Mouse (Mus musculus) kidney, embryonic 16.5 days (tissue): ENCODE data around the gene Ccdc175. TPM values are rescaled to one million over a fixed set of nuclear protein-coding genes. Genes with fewer than 3 reads are reported as not detected.

Source experiments
- ATAC-seq: fragments of 200-750 bp; cut with Nextera tagmentation; 2 replicates; pipeline ENCODE4 v1.8.0; 2017; ENCODE audit warnings: moderate TSS enrichment; ENCODE audit not compliant: low FRiP score, low TSS enrichment
- H3K27ac ChIP-seq: fragments of 300-500 bp; sonication (generic); 2 replicates; pipeline ENCODE4 v1.5.1; 2014; ENCODE audit warnings: low read length
- H3K27me3 ChIP-seq: fragments of 300-500 bp; sonication (generic); 2 replicates; pipeline ENCODE4 v1.6.1; 2014; ENCODE audit warnings: low read length, control low read depth, mixed read lengths; ENCODE audit not compliant: insufficient read depth
- H3K36me3 ChIP-seq: fragments of 300-500 bp; sonication (generic); 2 replicates; pipeline ENCODE4 v1.6.1; 2014; ENCODE audit warnings: low read length, control low read depth, mixed read lengths; ENCODE audit not compliant: insufficient read depth
- H3K4me1 ChIP-seq: fragments of 300-500 bp; sonication (generic); 2 replicates; pipeline ENCODE4 v1.6.1; 2014; ENCODE audit warnings: low read length, control low read depth, mixed read lengths; ENCODE audit not compliant: insufficient read depth
- H3K4me2 ChIP-seq: fragments of 300-500 bp; sonication (generic); replicated peaks from 2 replicates; pipeline ENCODE4 v1.6.1; 2014; ENCODE audit warnings: low read depth, low read length
- H3K4me3 ChIP-seq: fragments of 300-500 bp; sonication (generic); 2 replicates; pipeline ENCODE4 v1.5.1; 2014; ENCODE audit warnings: mild to moderate bottlenecking, low read length
- H3K9ac ChIP-seq: fragments of 300-500 bp; sonication (generic); replicated peaks from 2 replicates; pipeline ENCODE4 v1.6.1; 2014; ENCODE audit warnings: low read length
- H3K9me3 ChIP-seq: fragments of 300-500 bp; sonication (generic); 2 replicates; pipeline ENCODE4 v1.6.1; 2016; ENCODE audit warnings: low read length, control low read depth
- WGBS: fragments of 180-500 bp; shearing (Covaris S2); extraction: QIAGEN DNeasy Blood & Tissue Kit; methylation state at CpG from one replicate; pipeline ENCODE4 v1.1.7; 2014; 5-methylcytosine and 5-hydroxymethylcytosine counted together
- polyA plus RNA-seq: library from polyadenylated mRNA; unstranded; fragments of >200 nt; fragmentation: Nextera tagmentation; extraction: Ambion mirVana; gene quantifications from 2 replicates; pipeline ENCODE4 v1.2.1, GENCODE M21; 2015

Ccdc175 gene
- polyA plus RNA-seq, 1 experiment from 2014 or later = not detected

GRCm38 (mm10) chr12:72083265-72083664 is 101.6 kb downstream of the Ccdc175 start:
- 83% methylated on average over 9 of the region's 9 CpGs for WGBS
- Histone ChIP-seq H3K4me3 (no peak overlapping the region), H3K4me2 (no peak overlapping the region), H3K4me1 (peaks cover 34% of the 10 kb centered on the region), H3K27ac (no peak overlapping the region), H3K9ac (no peak overlapping the region), H3K36me3 (no peaks in the 10 kb centered on the region), H3K27me3 (no peaks in the 10 kb centered on the region), H3K9me3 (no peaks in the 10 kb centered on the region)
- no peak for ATAC-seq

GRCm38 (mm10) chr12:72082370-72082769 is 102.5 kb downstream of the Ccdc175 start:
- ATAC-seq = no peak
- H3K9ac ChIP-seq = peak overlapping the region; percentile 52
- H3K4me1 ChIP-seq = peaks cover 27% of the 10 kb centered on the region
- peak overlapping the region; percentile 53 for H3K4me2 ChIP-seq
- H3K27me3 ChIP-seq = no peaks in the 10 kb centered on the region
- no peak overlapping the region for H3K27ac ChIP-seq
- H3K4me3 ChIP-seq = peak overlapping the region; percentile 25
- WGBS = 11% methylated on average over 18 of the region's 18 CpGs
- H3K9me3 ChIP-seq = no peaks in the 10 kb centered on the region
- no peaks in the 10 kb centered on the region for H3K36me3 ChIP-seq

- Histone ChIP-seq H3K4me1 (peaks cover 24% of the 10 kb centered on the region), H3K27ac (no peak overlapping the region), H3K36me3 (no peaks in the 10 kb centered on the region), H3K9ac (no peak overlapping the region; the same call in 1 of the 2 replicates), H3K9me3 (no peaks in the 10 kb centered on the region), H3K27me3 (no peaks in the 10 kb centered on the region), H3K4me3 (peak overlapping the region; percentile 25), H3K4me2 (peak overlapping the region; percentile 53)
- no peak for ATAC-seq
- 73% methylated on average over 3 of the region's 3 CpGs for WGBS
Observed at GRCm38 (mm10) chr12:72081961-72082360, 102.9 kb downstream of the Ccdc175 start.

GRCm38 (mm10) chr12:72078248-72078647 is 106.6 kb downstream of the Ccdc175 start:
- Histone ChIP-seq H3K36me3 (peaks cover 12% of the 10 kb centered on the region; the same call in 1 of the 2 replicates), H3K9me3 (no peaks in the 10 kb centered on the region), H3K4me3 (no peak overlapping the region), H3K27me3 (no peaks in the 10 kb centered on the region), H3K9ac (no peak overlapping the region), H3K4me2 (no peak overlapping the region), H3K4me1 (peaks cover 11% of the 10 kb centered on the region; the same call in 1 of the 2 replicates), H3K27ac (no peak overlapping the region)
- 78% methylated on average over 3 of the region's 3 CpGs for WGBS
- peak; percentile 44; the same call in 1 of the 2 replicates for ATAC-seq

GRCm38 (mm10) chr12:72070327-72071269 is 114.2 kb downstream of the Ccdc175 start, which contains the start of gene Gpr135:
Gene Gpr135 (minus strand): TSS chr12:72071125.
- H3K36me3 ChIP-seq = peaks cover 12% of the 10 kb centered on the region; the same call in 1 of the 2 replicates
- WGBS = under 1% methylated on average over 94 of the region's 94 CpGs

GRCm38 (mm10) chr12:72069626-72070326 is 115.1 kb downstream of the Ccdc175 start:
- peaks cover 7% of the 10 kb centered on the region; the same call in 1 of the 2 replicates for H3K36me3 ChIP-seq
- peak overlapping the region; percentile 86 for H3K4me2 ChIP-seq
- peaks cover 25% of the 10 kb centered on the region for H3K27me3 ChIP-seq
- ATAC-seq = peak; percentile 81
- H3K9me3 ChIP-seq = no peaks in the 10 kb centered on the region
- H3K9ac ChIP-seq = peak overlapping the region; percentile 54
- H3K27ac ChIP-seq = no peak overlapping the region
- peak overlapping the region; percentile 67 for H3K4me3 ChIP-seq
- H3K4me1 ChIP-seq = peaks cover 11% of the 10 kb centered on the region
- WGBS = 6% methylated on average over 40 of the region's 40 CpGs

More at GRCm38 (mm10) chr12:72070327-72071269, 114.2 kb downstream of the Ccdc175 start, which contains the start of gene Gpr135:
- Histone ChIP-seq H3K9me3 (no peaks in the 10 kb centered on the region), H3K27ac (no peak within 1 kb of the TSS), H3K4me2 (peak within 1 kb of the TSS; percentile 86), H3K4me3 (peak within 1 kb of the TSS; percentile 67), H3K9ac (peak within 1 kb of the TSS; percentile 67), H3K4me1 (peaks cover 11% of the 10 kb centered on the region), H3K27me3 (peaks cover 25% of the 10 kb centered on the region)
- ATAC-seq = peak; percentile 90

GRCm38 (mm10) chr12:72057780-72058179 is 127.0 kb downstream of the Ccdc175 start:
- no peaks in the 10 kb centered on the region for H3K36me3 ChIP-seq
- H3K4me2 ChIP-seq = no peak overlapping the region
- ATAC-seq = no peak
- H3K9me3 ChIP-seq = no peaks in the 10 kb centered on the region
- no peak overlapping the region for H3K9ac ChIP-seq
- no peak overlapping the region for H3K27ac ChIP-seq
- WGBS = 80% methylated on average over 1 of the region's 1 CpGs
- H3K27me3 ChIP-seq = no peaks in the 10 kb centered on the region
- no peaks in the 10 kb centered on the region for H3K4me1 ChIP-seq
- no peak overlapping the region for H3K4me3 ChIP-seq

- H3K4me3 ChIP-seq = no peak overlapping the region
- no peaks in the 10 kb centered on the region for H3K36me3 ChIP-seq
- H3K4me2 ChIP-seq = no peak overlapping the region
- no peak overlapping the region for H3K9ac ChIP-seq
- no peaks in the 10 kb centered on the region for H3K4me1 ChIP-seq
- H3K27ac ChIP-seq = no peak overlapping the region
- ATAC-seq = no peak
- no peaks in the 10 kb centered on the region for H3K9me3 ChIP-seq
- WGBS = 30% methylated on average over 6 of the region's 6 CpGs
- H3K27me3 ChIP-seq = no peaks in the 10 kb centered on the region
Observed at GRCm38 (mm10) chr12:72053851-72054250, 131.0 kb downstream of the Ccdc175 start.

- no peaks in the 10 kb centered on the region for H3K27me3 ChIP-seq
- ATAC-seq = no peak
Observed at GRCm38 (mm10) chr12:72053303-72053702, 131.5 kb downstream of the Ccdc175 start.

More at GRCm38 (mm10) chr12:72053303-72053702, 131.5 kb downstream of the Ccdc175 start:
- Histone ChIP-seq H3K4me2 (no peak overlapping the region), H3K9me3 (no peaks in the 10 kb centered on the region), H3K4me1 (no peaks in the 10 kb centered on the region), H3K36me3 (no peaks in the 10 kb centered on the region), H3K27ac (no peak overlapping the region), H3K4me3 (no peak overlapping the region), H3K9ac (no peak overlapping the region)
- 44% methylated on average over 6 of the region's 6 CpGs for WGBS
